Mouse (Mus musculus): Measurements from ENCODE around the gene Ext2.

Gene Ext2

DNA sequence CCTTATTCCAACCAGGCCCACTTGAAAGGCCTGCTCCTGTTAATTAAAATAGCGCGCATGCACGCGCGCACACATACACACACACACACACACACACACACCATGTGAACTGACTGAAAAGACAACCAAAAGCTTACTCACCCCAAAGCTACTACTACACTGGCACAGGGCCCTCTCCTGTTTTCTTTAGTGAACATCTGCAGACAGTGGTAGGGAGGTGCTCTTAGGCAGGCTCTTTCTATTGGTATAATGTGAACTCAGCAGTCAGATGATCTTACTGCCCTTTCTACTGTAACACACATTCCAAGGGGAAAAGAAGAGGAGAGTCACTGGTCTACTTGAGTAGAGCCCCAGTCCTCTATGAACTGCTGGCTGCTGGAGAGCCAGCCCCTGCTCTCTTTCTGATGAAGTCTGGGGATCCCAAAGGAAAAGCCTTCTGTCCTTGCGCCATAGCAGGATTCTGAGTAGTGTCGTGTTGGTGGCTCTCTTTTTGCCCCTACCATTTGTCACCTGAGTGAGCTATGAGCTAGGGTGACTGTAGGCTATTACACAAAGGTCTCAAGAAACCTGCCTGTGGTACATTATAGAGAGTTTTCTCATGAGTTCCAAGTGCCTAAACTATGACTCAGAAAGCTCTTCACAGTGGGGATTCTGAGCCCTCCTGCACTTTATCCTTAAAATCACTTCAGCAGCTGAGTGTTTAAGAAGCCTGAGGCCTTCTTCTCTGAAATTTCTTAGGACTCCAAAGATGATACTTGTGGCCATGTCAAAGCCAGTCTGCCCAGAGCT lies 45.9 kb downstream of the Ext2 start:
- DNase-seq (ENCODE audit: low read depth) = no peak

- DNase-seq (ENCODE audit: low read depth) = no peak
These were observed 46.9 kb downstream of the Ext2 start for GRCm38 (mm10) chr2:93775431-93775830.

DNA sequence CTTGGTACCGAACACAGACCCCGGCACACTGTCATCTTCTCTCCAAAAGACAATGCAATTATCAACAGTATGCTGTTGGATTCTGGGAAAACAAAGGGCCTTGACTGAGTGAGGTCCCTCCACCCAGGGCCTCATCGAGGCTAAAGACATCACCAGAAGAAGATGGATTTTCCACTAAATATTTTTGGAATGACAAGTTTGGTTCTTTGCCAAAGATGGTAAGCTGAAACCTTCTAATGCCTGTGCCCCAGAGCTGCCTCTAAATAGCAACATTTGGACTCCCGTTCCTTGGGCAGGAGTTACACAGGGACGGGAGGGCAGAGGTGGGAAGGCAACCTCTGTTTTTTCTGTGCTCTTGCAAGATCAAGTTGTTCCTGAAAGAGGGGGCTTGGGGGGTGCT lies 47.4 kb downstream of the Ext2 start:
- DNase-seq (ENCODE audit: low read depth) = no peak

- DNase-seq (ENCODE audit: low read depth) = no peak
These were observed 49.6 kb downstream of the Ext2 start for GRCm38 (mm10) chr2:93772765-93773085.

DNA sequence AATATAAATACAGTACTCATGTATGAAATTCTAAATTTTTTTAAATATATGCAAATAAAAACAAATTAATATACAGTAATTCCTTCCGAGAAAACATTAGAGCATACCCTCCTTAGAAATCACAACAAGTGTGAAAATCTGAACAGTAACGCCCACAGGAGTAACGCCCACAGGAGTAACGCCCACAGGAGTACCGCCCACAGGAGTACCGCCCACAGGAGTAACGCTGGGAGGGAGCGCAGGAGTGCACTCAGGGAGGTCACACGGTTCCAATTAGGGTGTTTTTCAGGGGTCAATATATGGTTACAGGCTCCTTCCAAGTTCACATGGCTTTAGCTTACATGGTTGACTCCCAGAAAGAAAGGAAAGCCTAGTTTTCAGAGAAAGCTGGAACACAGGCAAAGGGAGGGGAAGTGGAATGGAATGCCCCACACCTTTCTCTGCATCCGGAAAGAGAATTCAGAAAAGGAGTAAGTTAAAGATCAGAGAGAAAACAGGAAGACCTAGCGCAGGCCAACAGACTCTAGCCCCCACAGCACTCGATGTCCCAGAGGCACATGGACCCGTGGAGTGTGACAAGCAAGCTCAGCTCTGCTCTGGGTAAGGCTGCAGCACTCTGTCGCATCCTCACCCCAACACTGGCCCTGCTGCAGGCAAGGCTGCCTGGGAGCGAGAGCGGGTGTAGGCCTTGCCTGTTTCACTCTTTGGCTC lies 50.2 kb downstream of the Ext2 start:
- no peak for DNase-seq (ENCODE audit: low read depth)

DNA sequence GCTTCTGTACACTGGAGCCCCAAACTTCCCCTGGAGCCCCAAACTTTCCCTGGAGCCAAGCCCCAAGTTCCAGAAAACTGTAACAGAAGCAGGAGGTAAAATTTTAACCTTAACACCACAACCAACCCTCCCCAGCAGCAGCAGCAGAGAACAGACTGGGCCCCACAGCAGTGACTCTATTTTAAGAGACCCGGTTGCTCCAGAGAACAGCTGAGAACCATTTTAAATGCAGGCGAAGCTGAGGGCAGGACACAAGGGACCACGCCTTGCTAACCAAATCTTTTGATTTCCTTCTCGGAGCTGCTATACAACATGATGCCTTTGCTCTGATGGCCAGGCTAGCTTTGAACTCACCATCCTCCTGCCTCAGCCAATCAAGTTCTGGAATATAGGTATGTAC lies 51.5 kb downstream of the Ext2 start:
- no peak for DNase-seq (ENCODE audit: low read depth)

DNA sequence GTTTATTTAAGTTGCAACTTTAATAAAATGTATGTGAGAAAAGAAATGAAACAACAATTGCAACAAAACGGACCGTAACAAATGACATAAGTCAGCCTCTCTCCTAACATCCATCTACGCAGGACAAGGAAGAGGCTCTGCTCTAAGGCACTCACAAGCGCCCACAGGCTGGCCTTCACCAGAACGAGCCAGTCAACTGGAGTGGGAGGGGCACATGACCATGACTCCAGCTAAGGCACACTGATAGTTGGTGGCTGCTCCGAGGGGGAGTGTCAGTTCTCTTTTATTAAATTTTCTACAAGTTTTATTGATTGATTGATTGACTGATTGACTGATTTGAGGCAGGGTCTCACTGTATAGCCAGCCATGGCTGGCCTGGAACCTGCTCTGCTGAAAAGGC lies 52.5 kb downstream of the Ext2 start:
- DNase-seq (ENCODE audit: low read depth) = no peak

- DNase-seq (ENCODE audit: low read depth) = no peak
These were observed 56.6 kb downstream of the Ext2 start for GRCm38 (mm10) chr2:93765721-93766120.

DNA sequence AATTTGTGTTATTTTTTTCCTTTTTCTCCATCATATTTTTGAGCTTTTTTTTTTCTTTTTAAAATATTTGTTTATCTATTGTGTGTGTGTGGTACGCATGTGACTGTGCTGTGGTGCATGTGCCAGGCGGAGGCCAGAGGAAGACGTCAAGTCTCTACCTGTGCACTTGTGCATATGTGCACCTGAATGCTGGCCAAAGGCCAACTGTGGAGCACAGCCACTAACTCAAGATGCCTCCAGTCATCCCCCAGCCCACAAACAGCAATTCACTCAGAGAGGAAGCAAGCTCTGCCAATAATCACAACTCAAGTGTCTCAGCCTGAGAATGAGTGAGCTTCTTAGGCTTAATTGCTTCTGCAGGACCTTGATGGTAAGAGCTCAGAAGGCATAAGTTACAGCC lies 58.2 kb downstream of the Ext2 start:
- DNase-seq (ENCODE audit: low read depth) = no peak

GRCm38 (mm10) chr2:93760389-93760788 lies 62.0 kb downstream of the Ext2 start:
- no peak for DNase-seq (ENCODE audit: low read depth)

GRCm38 (mm10) chr2:93759173-93759572 lies 63.2 kb downstream of the Ext2 start:
- DNase-seq (ENCODE audit: low read depth) = no peak

DNA sequence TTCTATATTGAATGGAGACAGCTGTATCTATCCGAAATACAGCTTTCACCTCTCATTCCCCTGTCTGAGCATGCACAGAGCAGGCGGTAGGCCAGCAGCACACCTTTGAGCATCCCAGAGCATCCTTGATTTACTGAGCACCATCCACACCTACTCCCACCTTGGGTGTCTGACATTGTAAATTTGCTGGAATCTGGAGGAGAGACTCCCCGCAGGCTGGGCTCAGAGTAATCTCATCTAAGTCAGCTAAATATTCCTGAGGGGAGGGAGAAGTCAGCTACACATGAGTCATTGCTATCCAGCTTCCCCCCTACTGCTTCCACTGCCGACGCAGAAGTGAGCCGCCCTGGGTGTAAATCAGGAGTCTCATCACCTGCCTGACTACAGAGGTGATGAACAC lies 64.1 kb downstream of the Ext2 start:
- DNase-seq (ENCODE audit: low read depth) = no peak

- no peak for DNase-seq (ENCODE audit: low read depth)
These were observed 68.0 kb downstream of the Ext2 start for GRCm38 (mm10) chr2:93754366-93754765.

GRCm38 (mm10) chr2:93753147-93753758 lies 69.1 kb downstream of the Ext2 start:
- no peak for DNase-seq (ENCODE audit: low read depth)

- DNase-seq (ENCODE audit: low read depth) = no peak
These were observed 72.7 kb downstream of the Ext2 start for GRCm38 (mm10) chr2:93749709-93750108.

GRCm38 (mm10) chr2:93747538-93748126 lies 74.7 kb downstream of the Ext2 start:
- no peak for DNase-seq (ENCODE audit: low read depth)

DNA sequence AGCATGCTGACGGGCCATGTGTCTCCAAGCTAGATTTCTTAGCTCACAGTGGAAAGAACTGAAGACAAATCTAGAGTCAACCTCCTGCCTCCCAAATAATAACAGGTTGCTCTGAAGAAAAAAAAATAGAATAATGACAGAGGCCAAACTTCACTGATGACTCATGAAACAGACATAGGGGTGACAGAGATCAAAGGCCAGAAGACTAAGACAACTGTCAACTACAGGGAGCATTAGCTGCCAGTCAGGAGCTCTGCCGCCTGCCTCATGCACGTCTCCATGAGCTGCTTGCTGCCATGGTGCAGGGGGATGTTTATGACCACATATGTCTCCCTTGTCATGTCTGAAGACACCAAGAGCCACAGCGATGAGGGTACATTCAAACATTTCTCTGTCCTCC lies 75.7 kb downstream of the Ext2 start:
- no peak for DNase-seq (ENCODE audit: low read depth)

GRCm38 (mm10) chr2:93746162-93746561 lies 76.2 kb downstream of the Ext2 start:
- DNase-seq (ENCODE audit: low read depth) = no peak

- no peak for DNase-seq (ENCODE audit: low read depth)
These were observed 76.6 kb downstream of the Ext2 start for GRCm38 (mm10) chr2:93745741-93746140.

DNA sequence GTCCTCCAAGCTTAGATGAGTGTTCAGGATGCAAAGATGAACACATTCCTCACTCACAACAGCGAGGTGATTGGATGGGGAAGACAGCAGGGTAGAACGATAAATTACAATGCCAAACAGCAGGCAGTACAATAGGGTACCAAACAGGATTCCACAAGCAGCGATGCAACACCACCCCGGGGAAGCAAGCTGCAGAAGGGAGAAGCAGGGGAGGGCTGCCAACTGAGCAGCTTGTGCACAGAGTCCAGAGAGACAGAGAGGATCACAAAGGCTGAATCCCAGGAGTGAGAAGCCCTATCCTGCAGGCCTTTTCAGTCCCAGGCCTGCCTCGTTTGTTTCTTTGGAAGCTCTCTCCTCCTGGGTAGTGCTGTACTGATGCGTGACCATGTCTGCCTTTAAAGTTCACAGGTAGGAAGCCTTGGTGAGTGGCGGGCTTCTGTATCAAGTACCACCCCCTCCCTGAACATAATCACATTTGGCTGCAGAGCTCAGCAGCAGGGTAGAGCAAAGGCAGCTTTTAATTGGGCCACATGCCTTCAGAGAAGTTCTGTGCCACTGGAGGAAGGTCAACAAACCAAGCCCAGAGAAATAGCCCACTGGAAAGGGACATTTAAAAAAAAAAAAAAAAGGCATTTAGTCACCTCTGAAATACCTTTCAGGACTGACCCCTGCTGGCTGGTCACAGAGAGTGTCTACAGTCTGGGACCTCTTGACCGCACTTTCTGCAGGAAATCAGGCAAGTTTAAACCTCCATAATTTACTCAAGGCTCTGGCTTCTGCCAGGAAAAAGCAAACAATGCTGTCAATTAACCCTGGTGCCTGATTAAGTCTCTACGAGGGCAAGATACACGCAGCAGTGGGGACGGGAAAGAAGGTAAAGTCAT lies 77.8 kb downstream of the Ext2 start:
- DNase-seq (ENCODE audit: low read depth) = no peak

GRCm38 (mm10) chr2:93741700-93742099 lies 80.7 kb downstream of the Ext2 start:
- no peak for DNase-seq (ENCODE audit: low read depth)

DNA sequence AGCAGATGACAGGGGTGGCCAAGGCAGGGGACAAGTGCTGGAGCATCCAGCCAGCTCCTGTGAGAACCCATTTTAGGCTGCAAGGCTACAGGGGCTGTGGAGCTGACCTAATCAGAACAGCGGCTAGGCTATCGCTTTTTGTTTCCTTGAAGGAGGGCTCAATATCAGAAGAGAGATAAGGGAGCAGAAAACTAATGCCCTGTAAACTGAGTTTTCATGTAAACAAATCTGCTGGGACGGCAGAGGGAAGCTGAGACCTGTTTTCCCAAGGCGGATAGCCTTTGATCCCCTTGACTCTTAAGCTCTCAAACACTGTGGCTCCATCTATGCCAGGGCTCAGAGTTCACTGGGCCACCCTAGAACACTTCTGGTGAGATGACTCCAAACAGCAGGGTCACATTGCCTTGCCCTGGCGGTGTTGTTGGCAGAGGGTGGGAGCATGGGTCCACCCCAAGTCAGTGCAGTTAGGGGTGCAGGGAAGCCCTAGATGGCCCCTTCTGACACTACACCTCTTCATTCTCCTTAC lies 83.3 kb downstream of the Ext2 start:
- DNase-seq (ENCODE audit: low read depth) = no peak

All from fibroblast of lung, adult 2 months (primary cell).